Mouse (Mus musculus) gastrocnemius, postnatal 36 days (tissue): ENCODE results near the gene Zfp81. TPM values are rescaled to one million over a fixed set of nuclear protein-coding genes. Genes with fewer than 3 reads are reported as not detected.
"Not testable (repeated sequence)": the region's sequence is repeated elsewhere in the genome, so short reads cannot be mapped to it uniquely, and the experiment has no call there.

Experiments
- DNase-seq, 2 experiments: peaks; one replicate each; pipeline ENCODE4 v3.0.0; 2022
- intact Hi-C: fragments of 180-260 bp; cut with DNase I; formaldehyde crosslinking; loops from one replicate; pipeline ENCODE4 v1.15.1; 2025
- long read RNA-seq, 2 experiments: library from polyadenylated mRNA; stranded (forward); transcript quantifications; one replicate each; pipeline ENCODE4 v2.0.0; 2021
- total RNA-seq, 2 experiments: library from RNA; stranded (reverse); gene quantifications; 2 replicates each; pipeline ENCODE4 v1.2.3; 2021

Gene Zfp81
- total RNA-seq, result 1 to 10 TPM; 2.6 to 2.7 TPM
- long read RNA-seq, experiment 1, result 0 reads
- long read RNA-seq, experiment 2, partial matches to known transcripts, result 0 of 1 reads
- long read RNA-seq, experiment 2, other reads (novel, unspliced or antisense), result 1 of 1 reads

DNA sequence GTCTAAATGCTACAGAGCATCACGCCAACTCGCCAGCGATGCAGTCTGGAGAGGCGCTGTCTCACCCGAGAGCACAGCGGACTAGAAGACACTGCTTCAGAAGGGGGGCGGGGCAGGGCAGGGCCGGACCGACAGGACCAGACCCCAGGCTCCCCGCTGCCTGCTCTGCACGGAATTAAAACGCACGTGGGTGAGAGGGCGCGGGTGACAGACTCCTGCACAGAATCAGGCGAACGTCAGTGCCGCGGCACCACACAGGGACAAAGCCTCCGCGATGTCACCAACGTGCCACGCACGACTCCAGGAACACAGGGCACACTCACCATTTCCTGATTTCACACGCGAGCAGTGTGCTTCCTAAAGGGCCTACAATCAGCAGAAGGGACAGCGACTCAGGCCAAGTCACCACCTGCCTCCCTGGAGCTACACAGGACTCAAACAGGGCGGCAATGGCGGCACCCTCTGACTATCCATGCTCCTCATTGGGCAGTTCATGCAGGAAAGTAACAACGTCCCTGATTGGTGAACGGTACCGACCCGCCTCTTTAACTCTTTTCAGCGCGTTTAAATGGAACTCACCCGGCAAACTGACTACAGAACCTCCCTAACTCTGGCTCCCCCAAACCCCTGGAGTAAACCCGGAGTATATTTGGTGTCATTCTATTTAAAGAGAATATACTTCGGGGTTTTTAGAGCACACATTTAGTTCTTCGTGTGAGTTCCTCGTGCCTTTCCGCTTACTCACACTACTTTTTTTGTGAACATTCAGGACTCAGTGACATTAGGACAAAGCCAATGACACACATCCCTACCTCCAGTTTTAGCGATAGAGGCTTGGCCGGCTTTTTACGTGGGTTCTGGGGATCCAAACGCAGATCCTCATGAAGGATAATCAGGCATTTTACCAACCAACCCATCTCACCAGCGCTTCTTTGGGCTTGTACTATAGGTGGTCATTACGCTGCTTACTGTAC lies at the start of gene Zfp81:
Gene Zfp81 (minus strand): TSS at position 468 of the 974 bp plus-strand sequence.
- intact Hi-C loops, result no loop called here
- DNase-seq, result peak; percentile 71 to 75

DNA sequence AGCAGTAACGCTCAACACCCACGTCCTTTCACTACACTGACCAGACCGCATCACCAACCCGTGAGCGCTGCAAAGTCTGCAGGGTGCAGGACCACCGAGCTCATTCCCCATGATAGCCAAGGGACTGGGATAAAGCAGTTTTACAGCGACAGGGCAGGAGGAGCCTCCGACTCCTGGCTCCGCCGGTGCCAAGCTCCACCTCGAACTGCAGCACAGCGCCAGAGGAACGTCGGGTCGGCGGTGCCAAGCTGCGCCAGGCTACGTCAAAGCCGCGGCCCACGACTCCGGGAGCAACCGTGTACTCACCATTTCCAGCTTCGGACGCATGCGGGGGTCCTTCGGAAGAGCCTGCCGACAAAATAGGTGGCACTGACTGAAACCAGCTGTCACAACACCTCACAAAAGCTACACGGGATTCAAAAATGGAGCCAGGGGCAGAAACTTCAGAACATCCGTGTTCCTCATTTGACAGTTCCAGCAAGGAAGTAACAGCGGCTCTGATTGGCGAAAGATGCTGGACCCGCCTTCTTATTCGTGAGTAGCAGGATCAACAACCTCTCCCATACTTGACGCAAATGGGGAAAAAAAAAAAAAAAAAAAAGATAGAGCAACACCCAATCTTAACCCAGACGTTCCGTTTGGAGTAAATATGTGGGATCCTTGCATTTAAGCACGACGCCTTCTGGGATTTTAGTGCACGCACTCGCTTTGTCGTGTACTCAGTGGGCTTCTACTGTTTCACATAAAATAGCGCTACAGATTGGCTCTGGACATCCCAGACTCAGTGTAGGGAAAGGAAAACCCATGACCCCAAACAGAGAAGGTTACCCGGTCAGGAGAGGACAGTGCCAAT lies 35.7 kb upstream of the Zfp81 start, which contains the start of gene Zfp101:
Gene Zfp101 (minus strand): TSS at position 460 of the 853 bp plus-strand sequence.
- DNase-seq, result peak; percentile 83 to 84
- intact Hi-C loops, result loop anchor here (10.0 kb wide), 1 partner anchor 300 kb away; no protein-coding TSS in a partner anchor

- no peak for DNase-seq
- intact Hi-C loops, result loop anchor here (10.0 kb wide), 1 partner anchor 297 kb away; no protein-coding TSS in a partner anchor
Observed at GRCm38 (mm10) chr17:33392271-33392670, 33.6 kb upstream of the Zfp81 start.

- no peak for DNase-seq
- intact Hi-C loops, result no loop called here
Observed at GRCm38 (mm10) chr17:33385705-33386104, 27.0 kb upstream of the Zfp81 start.

DNA sequence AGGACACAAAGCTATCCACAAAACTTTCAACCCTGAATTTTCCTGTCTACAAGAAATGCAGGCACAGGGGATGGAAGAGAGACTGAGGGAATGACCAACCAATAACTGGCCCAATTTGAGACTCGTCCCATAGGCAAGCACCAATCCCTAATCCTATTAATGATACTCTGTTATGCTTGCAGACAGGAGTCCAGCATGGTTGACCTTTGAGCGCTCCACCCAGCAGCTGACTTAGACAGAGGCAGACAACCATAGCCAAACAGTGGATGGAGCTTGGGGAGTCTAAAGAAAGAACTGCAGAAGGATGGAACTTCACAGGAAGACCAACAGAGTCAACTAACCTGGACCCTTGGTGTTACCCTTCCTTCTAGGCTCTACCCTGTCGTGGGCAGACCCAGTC lies 14.1 kb upstream of the Zfp81 start:
- DNase-seq, result no peak
- intact Hi-C loops, result no loop called here

- DNase-seq, result no peak
- intact Hi-C loops, result no loop called here
Observed at GRCm38 (mm10) chr17:33352981-33353380, 5.7 kb downstream of the Zfp81 start.

DNA sequence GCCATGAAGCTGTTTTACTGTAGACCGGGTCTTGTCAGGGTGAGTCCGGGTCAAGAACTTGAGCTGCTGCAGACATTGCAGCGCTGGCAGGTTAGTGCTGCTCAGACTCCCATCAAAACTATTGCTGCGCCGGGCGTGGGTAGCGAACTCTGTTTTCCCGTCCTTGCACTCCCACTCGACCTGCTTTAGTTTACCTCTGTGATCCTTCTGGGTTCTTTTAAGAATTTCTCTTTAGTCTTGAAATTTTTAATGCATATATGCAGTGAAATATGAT lies 68.9 kb downstream of the Zfp81 start:
- intact Hi-C loops, DNase-seq: not testable (repeated sequence)

- DNase-seq, intact Hi-C loops: not testable (repeated sequence)
Observed at GRCm38 (mm10) chr17:33289039-33289875, 69.4 kb downstream of the Zfp81 start, which contains the start of gene Zfp955b. TSS of gene Zfp955b (plus strand) at chr17:33289544.

Other genes with a start within 250 kb of the Zfp81 start
- gene Morc2b, start 219.2 kb downstream of the Zfp81 start, total RNA-seq, result under 1 TPM; 0.07 to 0.20 TPM
- not detected for gene Olfr55, start 190.4 kb downstream of the Zfp81 start, total RNA-seq
- gene Olfr239, start 167.6 kb downstream of the Zfp81 start, total RNA-seq, result not detected
- under 1 TPM; 0.15 to 0.23 TPM for gene Olfr1564, start 137.2 kb downstream of the Zfp81 start, total RNA-seq
- gene Zfp955a, start 103.7 kb downstream of the Zfp81 start, total RNA-seq, result 1 to 10 TPM; 3.0 to 5.4 TPM
- not detected for gene Olfr63, start 94.2 kb downstream of the Zfp81 start, total RNA-seq
- gene Zfp955b, start 69.3 kb downstream of the Zfp81 start, total RNA-seq, result 10 to 100 TPM in 1 of 2 experiments, 1 to 10 TPM in 1; 8.2 to 10.3 TPM
- gene Zfp101, start 35.8 kb upstream of the Zfp81 start, total RNA-seq, result 1 to 10 TPM; 2.7 to 3.4 TPM
- gene Actl9, start 74.0 kb upstream of the Zfp81 start, total RNA-seq, result not detected
- 1 to 10 TPM; 8.0 to 9.4 TPM for gene Adamts10, start 165.3 kb upstream of the Zfp81 start, total RNA-seq
- gene Myo1f, start 196.8 kb upstream of the Zfp81 start, total RNA-seq, result 1 to 10 TPM in 1 of 2 experiments, under 1 TPM in 1; 0.77 to 1.4 TPM